Mouse (Mus musculus): ENCODE data around the gene Plcb1. TPM values are rescaled to one million over a fixed set of nuclear protein-coding genes. Genes with fewer than 3 reads are reported as not detected.
"Not testable (repeated sequence)": the region's sequence is repeated elsewhere in the genome, so short reads cannot be mapped to it uniquely, and the experiment has no call there.

Plcb1 gene
- polyA plus RNA-seq, 1 experiment from 2014 or later, result 5.2 TPM

DNA sequence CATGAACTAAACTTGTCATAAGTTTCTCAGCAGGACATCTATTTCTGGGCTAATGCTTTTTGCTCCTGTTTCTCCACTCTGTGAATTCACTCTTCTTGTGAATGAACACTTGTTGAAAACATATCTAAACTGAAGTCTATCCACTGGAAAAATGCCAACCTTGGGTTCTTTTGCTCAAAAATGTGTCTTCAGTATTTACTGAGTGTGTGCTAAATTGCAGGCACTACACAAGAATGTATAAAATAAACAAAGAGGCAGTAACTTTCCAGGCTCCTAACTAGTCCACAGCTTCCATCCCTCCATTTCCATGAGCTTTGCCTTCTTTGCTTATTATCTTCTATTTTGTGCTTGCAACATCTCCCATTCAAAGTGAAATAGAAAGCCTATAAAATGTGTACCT, 195.5 kb downstream of the Plcb1 start:
- Histone ChIP-seq H3K4me1 (replicated peaks) (peaks cover 3% of the 10 kb centered on the region; the same call in 1 of the 2 replicates), H3K27ac (no peak overlapping the region)
- ATAC-seq (replicated peaks; ENCODE audit: insufficient number of reproducible peaks, insufficient read depth, low FRiP score, low read depth), result no peak

DNA sequence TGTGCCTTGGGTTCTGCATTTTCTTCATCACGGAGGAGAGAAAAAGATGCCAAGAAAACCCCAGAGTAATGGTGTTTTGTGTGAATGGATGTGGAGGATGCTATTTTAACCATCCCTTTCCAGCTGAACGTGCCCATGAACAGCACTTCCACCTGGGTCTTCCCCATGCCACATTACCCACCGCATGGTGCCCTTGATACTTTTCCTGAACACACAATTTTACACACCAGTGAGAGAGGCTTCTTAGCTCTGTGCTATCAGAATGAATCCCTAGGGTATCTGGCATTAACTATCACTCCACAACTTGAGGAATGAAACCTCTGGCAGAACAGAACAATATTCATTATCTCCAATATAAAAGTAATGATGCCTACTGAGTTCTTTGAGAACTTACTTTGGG, 199.0 kb downstream of the Plcb1 start:
- Histone ChIP-seq H3K27me3 (no peaks in the 10 kb centered on the region), H3K4me1 (replicated peaks) (no peaks in the 10 kb centered on the region), H3K4me3 (no peak overlapping the region), H3K9ac (no peak overlapping the region), H3K36me3 (no peaks in the 10 kb centered on the region), H3K9me3 (replicated peaks) (no peaks in the 10 kb centered on the region), H3K4me2 (no peak overlapping the region), H3K27ac (no peak overlapping the region)
- no peak for ATAC-seq (replicated peaks; ENCODE audit: insufficient number of reproducible peaks, insufficient read depth, low FRiP score, low read depth)
- 80% methylated on average over 3 of the region's 3 CpGs for WGBS

More for the DNA sequence above, 195.5 kb downstream of the Plcb1 start:
- H3K9ac ChIP-seq, result no peak overlapping the region
- H3K9me3 ChIP-seq (replicated peaks), result no peaks in the 10 kb centered on the region
- H3K36me3 ChIP-seq, result no peaks in the 10 kb centered on the region
- no peak overlapping the region for H3K4me3 ChIP-seq
- H3K27me3 ChIP-seq, result no peaks in the 10 kb centered on the region
- H3K4me2 ChIP-seq, result no peak overlapping the region

DNA sequence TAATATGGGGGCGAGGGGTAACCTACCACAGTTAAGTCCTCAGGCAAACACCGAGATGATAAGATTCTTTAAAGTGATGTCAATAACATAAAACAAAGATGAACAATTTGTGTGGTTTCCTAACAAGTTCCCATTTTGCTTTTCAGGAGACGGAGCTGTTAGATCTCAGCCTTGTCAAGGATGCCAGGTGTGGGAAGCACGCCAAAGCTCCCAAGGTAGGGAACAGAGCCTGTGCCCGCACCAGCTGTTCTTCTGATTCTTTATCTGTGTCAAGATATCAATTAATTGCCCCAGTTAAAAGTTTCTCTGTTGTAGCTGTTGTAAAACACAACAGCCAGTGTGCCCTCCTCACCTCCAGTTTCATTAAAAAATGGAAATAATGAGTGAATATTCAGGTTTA, 202.1 kb downstream of the Plcb1 start:
- no peaks in the 10 kb centered on the region for H3K36me3 ChIP-seq
- H3K27ac ChIP-seq, result no peak overlapping the region
- H3K4me1 ChIP-seq (replicated peaks), result no peaks in the 10 kb centered on the region
- no peak overlapping the region for H3K4me2 ChIP-seq
- ATAC-seq (replicated peaks; ENCODE audit: insufficient number of reproducible peaks, insufficient read depth, low FRiP score, low read depth), result no peak
- H3K4me3 ChIP-seq, result no peak overlapping the region
- H3K27me3 ChIP-seq, result no peaks in the 10 kb centered on the region
- WGBS, result 73% methylated on average over 5 of the region's 5 CpGs
- no peaks in the 10 kb centered on the region for H3K9me3 ChIP-seq (replicated peaks)
- no peak overlapping the region for H3K9ac ChIP-seq

DNA sequence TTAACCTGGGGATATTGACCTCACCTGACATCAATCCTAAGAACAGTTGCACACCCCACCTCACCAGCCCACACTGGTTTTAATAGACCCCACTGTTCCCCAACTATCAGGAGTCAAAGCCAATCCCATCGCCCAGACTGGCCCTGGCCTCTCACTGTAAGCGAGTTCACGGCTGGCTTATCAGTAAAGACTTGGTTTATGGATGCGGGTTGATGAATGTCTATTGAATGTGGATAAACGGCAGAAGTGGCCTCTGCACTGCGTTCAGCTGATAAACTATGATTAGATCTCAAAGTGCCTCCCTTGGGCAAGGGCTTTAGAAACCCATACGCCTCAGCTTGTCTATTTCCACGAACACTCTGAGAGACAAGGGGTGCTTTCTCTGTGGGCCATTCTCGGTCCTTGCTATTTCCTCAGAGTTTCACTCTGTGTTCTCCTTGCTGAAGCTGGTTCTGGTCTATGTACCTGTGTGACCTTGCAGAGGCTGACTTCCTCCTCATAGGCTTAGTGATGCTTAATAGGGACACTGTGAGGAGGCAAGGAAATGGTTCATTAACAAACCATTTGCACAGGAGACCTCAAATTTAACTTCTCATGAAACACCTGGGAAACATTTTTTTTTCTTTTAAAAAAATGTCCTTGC, 203.9 kb downstream of the Plcb1 start:
- ATAC-seq (replicated peaks; ENCODE audit: insufficient number of reproducible peaks, insufficient read depth, low FRiP score, low read depth), result no peak
- Histone ChIP-seq H3K36me3 (no peaks in the 10 kb centered on the region), H3K9ac (no peak overlapping the region), H3K27me3 (no peaks in the 10 kb centered on the region), H3K27ac (no peak overlapping the region), H3K4me2 (no peak overlapping the region), H3K4me1 (replicated peaks) (no peaks in the 10 kb centered on the region), H3K9me3 (replicated peaks) (no peaks in the 10 kb centered on the region), H3K4me3 (no peak overlapping the region)
- 49% methylated on average over 9 of the region's 9 CpGs for WGBS

DNA sequence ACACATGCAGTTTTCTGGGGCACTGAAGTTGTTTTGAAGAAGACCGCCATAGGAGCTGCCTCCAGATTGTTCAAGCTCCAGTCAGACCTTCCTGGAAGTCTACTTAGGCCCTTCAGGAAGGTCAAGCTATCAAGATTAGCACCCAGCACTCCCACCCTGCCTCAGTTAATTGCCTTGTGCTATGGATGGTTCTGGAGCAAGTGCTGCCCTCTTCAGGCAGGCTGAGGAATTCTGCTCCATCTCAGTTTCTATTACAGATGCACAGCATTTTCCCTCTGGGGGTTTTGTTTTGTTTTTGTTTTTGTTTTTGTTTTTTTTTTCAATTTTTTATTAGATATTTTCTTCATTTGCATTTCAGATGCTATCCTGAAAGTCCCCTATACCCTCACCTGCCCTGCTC, 221.3 kb downstream of the Plcb1 start:
- Histone ChIP-seq H3K4me3 (no peak overlapping the region), H3K27me3 (no peaks in the 10 kb centered on the region), H3K9ac (no peak overlapping the region), H3K27ac (no peak overlapping the region), H3K4me2 (no peak overlapping the region), H3K9me3 (replicated peaks) (no peaks in the 10 kb centered on the region), H3K36me3 (no peaks in the 10 kb centered on the region), H3K4me1 (replicated peaks) (no peaks in the 10 kb centered on the region)
- WGBS, result 93% methylated on average over 1 of the region's 1 CpGs
- ATAC-seq (replicated peaks; ENCODE audit: insufficient number of reproducible peaks, insufficient read depth, low FRiP score, low read depth), result no peak

DNA sequence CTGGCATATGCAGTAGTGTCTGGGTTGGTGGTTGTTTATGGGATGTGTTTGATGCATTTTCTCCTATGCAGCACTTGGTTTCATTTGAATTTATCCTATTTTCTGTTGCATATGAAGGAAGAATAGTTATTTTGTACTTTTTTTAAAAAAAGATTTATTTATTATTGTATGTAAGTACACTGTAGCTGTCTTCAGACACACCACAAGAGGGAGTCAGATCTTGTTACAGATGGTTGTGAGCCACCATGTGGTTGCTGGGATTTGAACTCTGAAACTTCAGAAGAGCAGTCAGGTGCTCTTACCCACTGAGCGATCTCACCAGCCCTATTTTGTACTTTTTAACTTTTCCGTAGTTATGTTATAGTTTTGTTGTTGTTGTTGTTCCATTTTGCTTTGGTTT, 222.0 kb downstream of the Plcb1 start:
- not testable (repeated sequence) for H3K4me1 ChIP-seq (replicated peaks); H3K27ac ChIP-seq; H3K27me3 ChIP-seq; H3K36me3 ChIP-seq; ATAC-seq (replicated peaks; ENCODE audit: insufficient number of reproducible peaks, insufficient read depth, low FRiP score, low read depth); H3K9ac ChIP-seq; H3K4me2 ChIP-seq; H3K9me3 ChIP-seq (replicated peaks); H3K4me3 ChIP-seq
- WGBS, result 92% methylated on average over 2 of the region's 2 CpGs

DNA sequence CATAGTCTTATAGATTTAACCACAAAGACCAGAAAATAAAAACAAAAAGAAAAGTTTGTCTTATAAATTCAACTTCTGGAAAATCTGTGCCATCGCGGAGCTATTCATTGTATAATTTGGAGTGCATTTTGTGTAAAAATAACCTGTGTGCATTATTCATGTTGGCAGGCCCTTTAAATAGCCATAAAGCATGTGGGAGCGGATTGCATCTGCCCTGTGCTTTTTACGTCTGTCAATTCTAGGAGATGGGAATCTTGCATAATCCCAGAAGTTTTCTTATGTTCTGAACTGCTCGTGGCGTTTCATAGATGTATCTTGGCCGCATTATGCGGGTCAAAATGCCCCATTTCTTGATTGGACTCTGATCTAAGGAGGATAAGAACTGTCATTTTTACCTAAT, 224.5 kb downstream of the Plcb1 start:
- H3K27me3 ChIP-seq, result no peaks in the 10 kb centered on the region
- no peak overlapping the region for H3K27ac ChIP-seq
- 74% methylated on average over 8 of the region's 8 CpGs for WGBS
- H3K4me2 ChIP-seq, result no peak overlapping the region
- no peaks in the 10 kb centered on the region for H3K36me3 ChIP-seq
- no peak overlapping the region for H3K9ac ChIP-seq
- H3K4me3 ChIP-seq, result no peak overlapping the region
- no peaks in the 10 kb centered on the region for H3K9me3 ChIP-seq (replicated peaks)
- H3K4me1 ChIP-seq (replicated peaks), result no peaks in the 10 kb centered on the region
- no peak for ATAC-seq (replicated peaks; ENCODE audit: insufficient number of reproducible peaks, insufficient read depth, low FRiP score, low read depth)

DNA sequence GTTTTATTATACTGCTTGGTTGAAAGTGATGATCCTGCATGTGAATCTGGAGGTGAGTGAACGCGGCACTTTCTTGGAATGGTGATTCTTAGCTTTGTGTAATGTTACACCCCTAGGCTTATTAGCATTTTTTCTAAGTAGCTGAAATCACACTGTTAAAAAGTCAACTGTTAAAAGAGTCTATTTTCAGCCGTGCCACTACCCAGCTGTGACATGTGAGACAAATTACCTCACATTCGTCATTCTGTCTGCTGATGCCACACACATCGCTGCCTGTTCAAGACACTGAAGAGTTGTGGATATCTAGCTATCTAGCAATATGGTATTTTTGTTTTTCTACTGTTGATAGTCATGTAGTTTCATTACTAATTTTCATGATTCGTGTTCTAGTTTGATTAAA, 229.6 kb downstream of the Plcb1 start:
- Histone ChIP-seq H3K9me3 (replicated peaks) (no peaks in the 10 kb centered on the region), H3K4me2 (no peak overlapping the region), H3K4me3 (no peak overlapping the region), H3K27me3 (no peaks in the 10 kb centered on the region), H3K9ac (no peak overlapping the region), H3K4me1 (replicated peaks) (no peaks in the 10 kb centered on the region), H3K27ac (no peak overlapping the region), H3K36me3 (no peaks in the 10 kb centered on the region)
- ATAC-seq (replicated peaks; ENCODE audit: insufficient number of reproducible peaks, insufficient read depth, low FRiP score, low read depth), result no peak
- WGBS, result 62% methylated on average over 6 of the region's 6 CpGs

DNA sequence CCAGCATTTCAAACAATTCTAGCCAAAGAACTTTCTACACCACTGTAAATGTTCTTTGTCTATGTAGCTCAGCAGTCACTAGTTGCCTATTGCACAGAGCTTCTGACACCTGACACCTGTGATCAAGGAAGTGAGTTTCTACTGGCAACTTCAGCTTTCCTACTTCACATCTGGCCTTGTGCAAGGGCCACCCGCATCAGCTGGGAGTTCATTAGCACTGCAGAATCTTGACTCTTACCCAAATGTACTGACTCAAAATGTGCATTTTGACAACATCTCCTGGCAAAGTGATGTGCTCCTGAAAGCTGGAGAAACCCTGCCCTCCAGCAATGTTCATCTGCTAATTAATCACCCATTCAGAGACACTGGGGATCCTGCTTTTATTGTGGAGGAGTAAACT, 232.4 kb downstream of the Plcb1 start:
- no peaks in the 10 kb centered on the region for H3K36me3 ChIP-seq
- 59% methylated on average over 1 of the region's 1 CpGs for WGBS
- no peaks in the 10 kb centered on the region for H3K9me3 ChIP-seq (replicated peaks)
- H3K27ac ChIP-seq, result no peak overlapping the region
- no peaks in the 10 kb centered on the region for H3K27me3 ChIP-seq
- no peaks in the 10 kb centered on the region for H3K4me1 ChIP-seq (replicated peaks)
- H3K9ac ChIP-seq, result no peak overlapping the region
- no peak for ATAC-seq (replicated peaks; ENCODE audit: insufficient number of reproducible peaks, insufficient read depth, low FRiP score, low read depth)
- no peak overlapping the region for H3K4me3 ChIP-seq
- no peak overlapping the region for H3K4me2 ChIP-seq

DNA sequence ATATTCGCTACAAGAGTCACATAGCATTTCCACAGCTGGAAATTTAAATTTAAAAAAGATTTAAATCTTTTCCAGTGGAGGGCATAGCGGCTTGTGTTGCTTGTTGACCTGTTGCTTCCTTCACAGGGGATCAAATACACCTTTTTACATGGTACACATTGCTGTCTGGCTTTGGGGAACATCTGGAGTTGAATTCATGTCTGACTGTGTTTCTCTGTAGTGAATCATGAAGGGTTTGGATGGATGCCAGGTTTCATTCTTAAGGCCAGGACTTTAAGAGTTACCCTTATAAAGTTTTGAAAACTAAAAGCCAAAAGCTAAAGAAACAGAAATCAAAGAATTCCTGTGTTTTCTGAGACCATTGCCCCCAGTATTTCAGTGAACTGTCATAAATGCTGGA, 232.8 kb downstream of the Plcb1 start:
- ATAC-seq (replicated peaks; ENCODE audit: insufficient number of reproducible peaks, insufficient read depth, low FRiP score, low read depth), result no peak
- Histone ChIP-seq H3K4me2 (no peak overlapping the region), H3K9ac (no peak overlapping the region), H3K4me3 (no peak overlapping the region), H3K4me1 (replicated peaks) (no peaks in the 10 kb centered on the region), H3K27ac (no peak overlapping the region), H3K27me3 (no peaks in the 10 kb centered on the region), H3K36me3 (no peaks in the 10 kb centered on the region), H3K9me3 (replicated peaks) (no peaks in the 10 kb centered on the region)
- WGBS, result 81% methylated on average over 2 of the region's 2 CpGs

DNA sequence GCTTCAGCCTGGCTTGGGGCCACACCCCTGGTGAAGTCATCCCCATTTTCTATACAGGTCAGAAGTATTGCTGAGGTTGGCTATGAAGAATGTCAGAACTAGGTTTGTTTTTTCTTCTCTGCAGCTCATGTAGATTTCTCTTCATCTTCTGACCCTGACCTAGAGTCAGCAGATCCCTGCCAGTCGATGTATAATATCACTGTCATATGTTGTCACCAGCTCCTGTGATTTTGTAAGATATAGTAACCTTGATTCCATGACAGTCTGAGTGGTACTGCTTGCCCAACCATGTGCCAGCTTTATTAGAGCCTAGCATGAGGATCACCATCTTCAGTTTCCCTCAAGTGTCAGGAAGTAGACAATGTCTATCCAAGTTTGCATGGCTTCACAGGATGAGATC, 233.7 kb downstream of the Plcb1 start:
- WGBS, result 72% methylated on average over 1 of the region's 1 CpGs
- no peak overlapping the region for H3K4me2 ChIP-seq
- no peaks in the 10 kb centered on the region for H3K36me3 ChIP-seq

DNA sequence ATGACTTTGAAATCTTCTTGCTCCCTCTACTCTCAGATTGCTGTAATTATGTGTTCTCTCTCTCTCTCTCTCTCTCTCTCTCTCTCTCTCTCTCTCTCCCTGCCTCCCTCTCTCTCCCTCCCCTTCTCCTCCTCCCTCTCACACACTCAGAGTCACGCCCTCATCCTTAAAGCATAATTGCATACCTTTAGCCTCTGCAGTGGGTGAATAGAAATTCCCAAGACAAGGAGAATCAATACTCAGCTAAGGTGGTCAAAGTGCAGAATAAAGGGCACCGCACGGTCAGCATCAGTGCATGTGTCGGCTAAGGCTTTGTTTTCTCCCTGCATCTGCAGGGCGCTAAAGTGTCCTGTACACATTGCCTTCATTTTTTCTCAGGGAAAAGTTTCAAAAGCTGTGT, 243.4 kb downstream of the Plcb1 start:
- no peak overlapping the region for H3K4me3 ChIP-seq
- H3K27ac ChIP-seq, result 0 out of 2 replicates have a peak overlapping the region, but pooled peaks have one; percentile 36
- H3K27me3 ChIP-seq, result no peaks in the 10 kb centered on the region
- no peaks in the 10 kb centered on the region for H3K36me3 ChIP-seq
- ATAC-seq (replicated peaks; ENCODE audit: insufficient number of reproducible peaks, insufficient read depth, low FRiP score, low read depth), result no peak; the same call in 1 of the 2 replicates
- H3K4me1 ChIP-seq (replicated peaks), result peaks cover 7% of the 10 kb centered on the region
- no peaks in the 10 kb centered on the region for H3K9me3 ChIP-seq (replicated peaks)
- WGBS, result 61% methylated on average over 5 of the region's 5 CpGs
- H3K4me2 ChIP-seq, result peak overlapping the region; percentile 33; the same call in 1 of the 2 replicates
- no peak overlapping the region for H3K9ac ChIP-seq

More for the DNA sequence above, 233.7 kb downstream of the Plcb1 start:
- H3K9me3 ChIP-seq (replicated peaks), result no peaks in the 10 kb centered on the region
- no peak for ATAC-seq (replicated peaks; ENCODE audit: insufficient number of reproducible peaks, insufficient read depth, low FRiP score, low read depth)
- H3K27ac ChIP-seq, result no peak overlapping the region
- no peaks in the 10 kb centered on the region for H3K4me1 ChIP-seq (replicated peaks)
- no peak overlapping the region for H3K9ac ChIP-seq
- no peaks in the 10 kb centered on the region for H3K27me3 ChIP-seq
- no peak overlapping the region for H3K4me3 ChIP-seq
